Comparison of ENCODE assay signal across 10 mouse cellular contexts in genomic region chr5:31047074-31047473, GRCm38 (mm10). TPM values are rescaled to one million over a fixed set of nuclear protein-coding genes. Genes with fewer than 3 reads are reported as not detected.
DNase-seq lines count a peak whose midpoint lies in the region; ATAC-seq and TF ChIP-seq lines count a peak whose summit lies in the region.
"Had no signal": no experiment of that assay in that cellular context is flagged by ENCODE, and none has a peak within 500 bp of the region (broad histone marks: within the 10 kb centered on the region; RNA-seq: fewer than 3 reads in every experiment).

No protein-coding gene starts in this region.

- H3K4me3 ChIP-seq in kidney, embryonic 14.5 days (ENCODE audit: low read length), result peak overlapping the region; percentile 70
- H3K4me3 ChIP-seq in brown adipose tissue, adult 24 weeks (ENCODE audit: insufficient read depth, low read depth, low read length), result peak overlapping the region; percentile 89; the same call in 1 of the 2 replicates
- peak overlapping the region; percentile 75 for H3K4me3 ChIP-seq in hindbrain, postnatal 0 days (ENCODE audit: low read length)
- peak overlapping the region; percentile 80 for H3K4me3 ChIP-seq in midbrain, embryonic 15.5 days

- no peak for ATAC-seq in kidney, embryonic 14.5 days (ENCODE audit: low FRiP score, low TSS enrichment)
- no peak for ATAC-seq in hindbrain, postnatal 0 days
- ATAC-seq in midbrain, embryonic 15.5 days (replicated peaks), result no peak

- H3K36me3 ChIP-seq in kidney, embryonic 14.5 days (ENCODE audit: control insufficient read depth, insufficient read depth, low read length), result peaks cover 3% of the 10 kb centered on the region; the same call in 1 of the 2 replicates
- peaks cover 16% of the 10 kb centered on the region; the same call in 1 of the 2 replicates for H3K36me3 ChIP-seq in hindbrain, postnatal 0 days (ENCODE audit: insufficient read depth, low read length)
- H3K36me3 ChIP-seq in midbrain, embryonic 15.5 days (replicated peaks), result peaks cover 6% of the 10 kb centered on the region; the same call in 1 of the 2 replicates

- peak overlapping the region; percentile 78 for H3K4me2 ChIP-seq in kidney, embryonic 14.5 days (replicated peaks; ENCODE audit: low read depth, low read length)
- peak overlapping the region; percentile 87 for H3K4me2 ChIP-seq in hindbrain, postnatal 0 days (ENCODE audit: low read depth, low read length)
- peak overlapping the region; percentile 74 for H3K4me2 ChIP-seq in midbrain, embryonic 15.5 days

- H3K9ac ChIP-seq in kidney, embryonic 14.5 days (ENCODE audit: low read depth, low read length), result peak overlapping the region; percentile 71
- peak overlapping the region; percentile 83; the same call in 1 of the 2 replicates for H3K9ac ChIP-seq in hindbrain, postnatal 0 days (replicated peaks; ENCODE audit: low read length)
- H3K9ac ChIP-seq in midbrain, embryonic 15.5 days, result peak overlapping the region; percentile 91; the same call in 1 of the 2 replicates

- DNase-seq in kidney, postnatal 14 days, result no peak
- DNase-seq in hindbrain, postnatal 0 days (ENCODE audit: low spot score), result no peak
- DNase-seq in cerebellum, postnatal 25 days, result no peak
- no peak for DNase-seq in adrenal gland, postnatal 10 days
- DNase-seq in T-cell, adult 2 months (ENCODE audit: low spot score), result no peak

- TF ChIP-seq CTCF in hindbrain, postnatal 0 days (IDR thresholded peaks at IDR 0.05; ENCODE audit: low read depth), result no peak

- no peaks in the 10 kb centered on the region for H3K9me3 ChIP-seq in kidney, embryonic 14.5 days (ENCODE audit: control insufficient read depth, low read length)
- no peaks in the 10 kb centered on the region for H3K9me3 ChIP-seq in hindbrain, postnatal 0 days (ENCODE audit: low read length)
- no peaks in the 10 kb centered on the region for H3K9me3 ChIP-seq in midbrain, embryonic 15.5 days

- WGBS in kidney, embryonic 14.5 days, result 70% methylated on average over 5 of the region's 5 CpGs
- WGBS in hindbrain, postnatal 0 days, result 83% methylated on average over 5 of the region's 5 CpGs
- 85% methylated on average over 5 of the region's 5 CpGs for WGBS in midbrain, embryonic 15.5 days

- H3K4me1 ChIP-seq in kidney, embryonic 14.5 days (ENCODE audit: control insufficient read depth, insufficient read depth, low read length), result peaks cover 7% of the 10 kb centered on the region; the same call in 1 of the 2 replicates
- H3K4me1 ChIP-seq in brown adipose tissue, adult 24 weeks (ENCODE audit: control insufficient read depth, insufficient read depth, insufficient read length, low read length), result no peaks in the 10 kb centered on the region
- H3K4me1 ChIP-seq in hindbrain, postnatal 0 days (ENCODE audit: insufficient read depth, low read length), result no peaks in the 10 kb centered on the region
- peaks cover 18% of the 10 kb centered on the region for H3K4me1 ChIP-seq in midbrain, embryonic 15.5 days

- no peaks in the 10 kb centered on the region for H3K27me3 ChIP-seq in kidney, embryonic 14.5 days (ENCODE audit: control insufficient read depth, insufficient read depth, low read length)
- H3K27me3 ChIP-seq in hindbrain, postnatal 0 days (ENCODE audit: insufficient read depth, low read length), result no peaks in the 10 kb centered on the region
- H3K27me3 ChIP-seq in midbrain, embryonic 15.5 days (replicated peaks), result no peaks in the 10 kb centered on the region
- H3K27me3 ChIP-seq: Patski had no signal

- H3K27ac ChIP-seq in kidney, embryonic 14.5 days (ENCODE audit: low read depth, low read length), result no peak overlapping the region
- no peak overlapping the region for H3K27ac ChIP-seq in brown adipose tissue, adult 24 weeks (replicated peaks; ENCODE audit: low read depth, low read length)
- H3K27ac ChIP-seq in hindbrain, postnatal 0 days, result peak overlapping the region; percentile 95; the same call in 1 of the 2 replicates
- H3K27ac ChIP-seq in midbrain, embryonic 15.5 days, result no peak overlapping the region

RNA-seq across cellular contexts. Expression of gene Atraid, which starts 1.0 kb away (rescaled TPM):
- 144 and 160 TPM in 2 replicates for polyA plus RNA-seq in kidney, embryonic 14.5 days (2014; fragmentation: Nextera tagmentation; extraction: Ambion mirVana)
- 156 and 168 TPM in 2 replicates for polyA plus RNA-seq in brown adipose tissue, adult 24 weeks (2012; ENCODE audit: insufficient read depth, insufficient read length, missing spikeins)
- total RNA-seq in hindbrain, postnatal 0 days (2014; rRNA removed), result 152 and 155 TPM in 2 replicates
- polyA plus RNA-seq in hindbrain, postnatal 0 days (2015; fragmentation: Nextera tagmentation; extraction: Ambion mirVana), result 240 and 242 TPM in 2 replicates
- 161 and 164 TPM in 2 replicates for polyA plus RNA-seq in midbrain, embryonic 15.5 days (2015; fragmentation: Nextera tagmentation; extraction: Ambion mirVana)
- total RNA-seq in adrenal gland, postnatal 10 days (2021), result 100 to 1,000 TPM; 123 to 129 TPM

RNA-seq across cellular contexts. Expression of gene Slc5a6, which starts 1.6 kb away (rescaled TPM):
- 5.5 and 10.9 TPM in 2 replicates for polyA plus RNA-seq in kidney, embryonic 14.5 days (2014; fragmentation: Nextera tagmentation; extraction: Ambion mirVana)
- polyA plus RNA-seq in brown adipose tissue, adult 24 weeks (2012; ENCODE audit: insufficient read depth, insufficient read length, missing spikeins), result 8.2 and 10.3 TPM in 2 replicates
- 40.9 and 46.7 TPM in 2 replicates for total RNA-seq in hindbrain, postnatal 0 days (2014; rRNA removed)
- polyA plus RNA-seq in hindbrain, postnatal 0 days (2015; fragmentation: Nextera tagmentation; extraction: Ambion mirVana), result 27.9 and 33.7 TPM in 2 replicates
- polyA plus RNA-seq in midbrain, embryonic 15.5 days (2015; fragmentation: Nextera tagmentation; extraction: Ambion mirVana), result 26.9 and 29.1 TPM in 2 replicates
- 10 to 100 TPM; 14.1 to 16.0 TPM for total RNA-seq in adrenal gland, postnatal 10 days (2021)

RNA-seq across cellular contexts. Expression of gene Cad, which starts 7.5 kb away (rescaled TPM):
- 35.4 and 40.5 TPM in 2 replicates for polyA plus RNA-seq in kidney, embryonic 14.5 days (2014; fragmentation: Nextera tagmentation; extraction: Ambion mirVana)
- 6.8 and 19.9 TPM in 2 replicates for polyA plus RNA-seq in brown adipose tissue, adult 24 weeks (2012; ENCODE audit: insufficient read depth, insufficient read length, missing spikeins)
- 56.2 and 58.8 TPM in 2 replicates for total RNA-seq in hindbrain, postnatal 0 days (2014; rRNA removed)
- 8.1 and 9.1 TPM in 2 replicates for polyA plus RNA-seq in hindbrain, postnatal 0 days (2015; fragmentation: Nextera tagmentation; extraction: Ambion mirVana)
- polyA plus RNA-seq in midbrain, embryonic 15.5 days (2015; fragmentation: Nextera tagmentation; extraction: Ambion mirVana), result 14.9 and 16.2 TPM in 2 replicates
- total RNA-seq in adrenal gland, postnatal 10 days (2021), result 10 to 100 TPM; 29.3 to 41.2 TPM

RNA-seq across cellular contexts. Expression of gene Dnajc5g, which starts 59.0 kb away (rescaled TPM):
- not detected in 2 replicates for polyA plus RNA-seq in kidney, embryonic 14.5 days (2014; fragmentation: Nextera tagmentation; extraction: Ambion mirVana)
- not detected in 2 replicates for polyA plus RNA-seq in brown adipose tissue, adult 24 weeks (2012; ENCODE audit: insufficient read depth, insufficient read length, missing spikeins)
- not detected in 2 replicates for total RNA-seq in hindbrain, postnatal 0 days (2014; rRNA removed)
- polyA plus RNA-seq in hindbrain, postnatal 0 days (2015; fragmentation: Nextera tagmentation; extraction: Ambion mirVana), result not detected in 2 replicates
- polyA plus RNA-seq in midbrain, embryonic 15.5 days (2015; fragmentation: Nextera tagmentation; extraction: Ambion mirVana), result not detected in 2 replicates
- not detected for total RNA-seq in adrenal gland, postnatal 10 days (2021)
- total RNA-seq: liver, adult 2 months had no signal
- polyA plus RNA-seq: liver, adult 2 months; Patski had no signal
